Mouse (Mus musculus) embryonic facial prominence, embryonic 10.5 days (tissue): ENCODE results near the gene L3mbtl2. TPM values are rescaled to one million over a fixed set of nuclear protein-coding genes. Genes with fewer than 3 reads are reported as not detected.
A peak's percentile ranks its signal among the peaks of the same experiment; 100 is the strongest.
"Not testable (repeated sequence)": the region's sequence is repeated elsewhere in the genome, so short reads cannot be mapped to it uniquely, and the experiment has no call there.

ENCODE experiments used
- DNase-seq: peaks from one replicate; pipeline ENCODE4 v3.0.0-alpha.2; 2017; ENCODE audit warnings: low spot score
- H3K27ac ChIP-seq: fragments of 300-500 bp; sonication (generic); replicated peaks from 2 replicates; pipeline ENCODE4 v1.5.1; 2016; ENCODE audit warnings: mild to moderate bottlenecking
- H3K27me3 ChIP-seq: fragments of 300-500 bp; sonication (generic); replicated peaks from 2 replicates; pipeline ENCODE4 v1.6.1; 2016; ENCODE audit warnings: low read depth, mild to moderate bottlenecking; ENCODE audit not compliant: poor library complexity, severe bottlenecking
- H3K36me3 ChIP-seq: fragments of 300-500 bp; sonication (generic); replicated peaks from 2 replicates; pipeline ENCODE4 v1.6.1; 2016; ENCODE audit warnings: mild to moderate bottlenecking, moderate library complexity
- H3K4me1 ChIP-seq: fragments of 300-500 bp; sonication (generic); 2 replicates; pipeline ENCODE4 v1.6.1; 2016
- H3K4me3 ChIP-seq: fragments of 300-500 bp; sonication (generic); 2 replicates; pipeline ENCODE4 v1.5.1; 2016; ENCODE audit warnings: mild to moderate bottlenecking, moderate library complexity
- H3K9me3 ChIP-seq: fragments of 300-500 bp; sonication (generic); 2 replicates; pipeline ENCODE4 v1.6.1; 2016; ENCODE audit warnings: mild to moderate bottlenecking
- WGBS: fragments of 180-500 bp; shearing (Covaris S2); methylation state at CpG from one replicate; pipeline ENCODE4 v1.1.7; 2016; 5-methylcytosine and 5-hydroxymethylcytosine counted together
- polyA plus RNA-seq: library from polyadenylated mRNA; unstranded; fragments of >200 nt; fragmentation: Nextera tagmentation; extraction: Ambion mirVana; gene quantifications from 2 replicates; pipeline ENCODE4 v1.2.1, GENCODE M21; 2016

The L3mbtl2 gene
- polyA plus RNA-seq, 1 experiment from 2014 or later = 35.3 TPM

GRCm38 (mm10) chr15:81694891-81695290 lies 31.2 kb downstream of the L3mbtl2 start:
- Histone ChIP-seq H3K36me3 (no peaks in the 10 kb centered on the region), H3K4me1 (peaks cover 27% of the 10 kb centered on the region), H3K27me3 (peaks cover 62% of the 10 kb centered on the region), H3K9me3 (no peaks in the 10 kb centered on the region), H3K27ac (peak overlapping the region; percentile 83), H3K4me3 (peak overlapping the region; percentile 76)
- DNase-seq = no peak
- WGBS = 27% methylated on average over 19 of the region's 19 CpGs

DNA sequence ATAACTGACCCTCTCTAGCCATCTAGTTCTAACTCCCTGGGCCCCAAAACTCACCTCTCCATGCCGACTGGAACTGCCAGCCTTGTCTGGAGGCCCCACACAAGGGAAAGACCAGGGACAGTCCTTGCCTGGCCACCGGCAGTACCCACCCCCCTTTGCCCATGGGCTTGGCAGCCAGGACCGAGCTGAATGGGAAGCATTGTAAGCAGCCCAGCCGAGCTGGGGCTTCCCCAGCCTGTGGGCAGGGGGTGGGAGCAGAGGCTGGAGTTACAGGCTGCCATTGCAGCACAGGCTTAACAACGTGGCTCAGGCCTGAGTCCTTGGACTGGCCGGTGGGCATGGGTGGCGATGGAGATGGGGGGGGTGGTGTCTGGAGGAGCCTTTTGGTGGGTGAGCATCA lies 33.5 kb downstream of the L3mbtl2 start, which contains the start of gene Chadl:
Gene Chadl (minus strand): TSS at position 113 of the 400 bp plus-strand sequence.
- H3K36me3 ChIP-seq = peaks cover 5% of the 10 kb centered on the region
- H3K27ac ChIP-seq = no peak within 1 kb of the TSS
- no peaks in the 10 kb centered on the region for H3K9me3 ChIP-seq
- H3K27me3 ChIP-seq = peaks cover 53% of the 10 kb centered on the region
- WGBS = 53% methylated on average over 7 of the region's 7 CpGs
- H3K4me1 ChIP-seq = peaks cover 27% of the 10 kb centered on the region
- no peak for DNase-seq
- 0 out of 2 replicates have a peak within 1 kb of the TSS, but pooled peaks have one; percentile 17 for H3K4me3 ChIP-seq

DNA sequence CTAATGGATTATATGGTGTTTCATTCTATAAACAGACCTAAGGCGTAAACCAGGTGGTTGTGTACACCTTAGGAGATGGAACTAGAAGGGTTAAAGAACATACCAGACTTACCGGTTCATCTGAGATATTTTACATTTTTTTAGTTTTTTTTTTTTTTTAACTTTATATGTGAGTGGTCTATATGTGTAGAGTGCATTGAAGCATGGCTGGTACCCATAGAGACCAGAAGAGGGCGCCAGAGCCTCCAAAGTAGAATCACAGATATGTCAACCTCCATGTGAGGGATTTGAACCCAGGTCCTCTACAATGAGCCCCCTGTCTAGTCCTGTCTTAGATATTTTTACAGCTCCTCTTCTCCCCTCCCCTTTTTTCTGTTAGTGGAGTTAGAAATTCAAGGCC lies 34.2 kb downstream of the L3mbtl2 start:
- H3K9me3 ChIP-seq = no peaks in the 10 kb centered on the region
- H3K27me3 ChIP-seq = peaks cover 46% of the 10 kb centered on the region
- WGBS = 52% methylated on average over 3 of the region's 3 CpGs
- peaks cover 11% of the 10 kb centered on the region for H3K36me3 ChIP-seq
- H3K27ac ChIP-seq = no peak overlapping the region
- H3K4me1 ChIP-seq = peaks cover 27% of the 10 kb centered on the region
- no peak for DNase-seq
- H3K4me3 ChIP-seq = no peak overlapping the region

DNA sequence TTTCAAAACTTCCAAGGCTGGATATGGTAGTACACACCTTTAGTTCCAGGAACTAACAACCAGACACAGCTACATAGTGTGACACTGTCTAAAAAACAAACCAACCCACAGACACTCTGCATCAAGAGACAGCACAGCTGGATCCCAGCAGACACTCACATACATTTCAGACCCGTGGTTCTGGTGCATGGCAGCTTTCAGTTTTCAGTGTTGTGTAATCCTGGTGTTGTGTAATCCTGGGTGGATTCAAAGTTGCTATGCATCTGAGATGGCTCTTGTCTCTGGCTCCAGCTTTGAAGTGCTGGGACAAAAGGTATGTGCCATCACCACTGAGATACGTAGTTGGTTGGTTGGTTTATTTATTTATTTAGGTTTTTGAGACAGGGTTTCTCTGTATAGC lies 34.8 kb downstream of the L3mbtl2 start:
- DNase-seq = no peak
- no peaks in the 10 kb centered on the region for H3K9me3 ChIP-seq
- H3K4me1 ChIP-seq = peaks cover 23% of the 10 kb centered on the region
- H3K4me3 ChIP-seq = no peak overlapping the region
- no peak overlapping the region for H3K27ac ChIP-seq
- peaks cover 18% of the 10 kb centered on the region for H3K36me3 ChIP-seq
- 70% methylated on average over 2 of the region's 2 CpGs for WGBS
- H3K27me3 ChIP-seq = peaks cover 39% of the 10 kb centered on the region

DNA sequence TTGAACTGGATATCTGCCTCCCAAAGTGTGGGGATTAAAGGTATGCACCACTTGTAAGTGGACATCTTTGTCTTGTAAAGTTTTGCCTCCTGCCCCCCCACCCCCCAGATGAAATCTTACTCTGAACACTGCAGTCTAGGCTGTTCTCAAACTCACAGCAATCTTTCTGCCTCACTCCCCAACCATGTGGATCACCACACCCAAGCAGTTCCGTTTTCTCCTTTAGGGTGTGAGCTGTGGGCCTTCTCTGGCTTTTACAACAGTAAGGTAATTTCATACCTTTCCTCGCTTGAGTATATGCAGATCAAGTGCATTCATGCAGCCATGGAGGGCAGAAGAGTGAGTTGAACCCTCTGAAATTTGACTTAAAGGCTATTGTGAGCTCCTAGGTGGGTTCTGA lies 36.5 kb downstream of the L3mbtl2 start:
- H3K27ac ChIP-seq = no peak overlapping the region

GRCm38 (mm10) chr15:81700601-81701000 lies 36.9 kb downstream of the L3mbtl2 start:
- H3K9me3 ChIP-seq = no peaks in the 10 kb centered on the region
- 78% methylated on average over 8 of the region's 8 CpGs for WGBS

More for the DNA sequence above, 36.5 kb downstream of the L3mbtl2 start:
- Histone ChIP-seq H3K4me1 (peaks cover 7% of the 10 kb centered on the region; the same call in 1 of the 2 replicates), H3K4me3 (no peak overlapping the region), H3K9me3 (no peaks in the 10 kb centered on the region), H3K36me3 (peaks cover 34% of the 10 kb centered on the region), H3K27me3 (peaks cover 23% of the 10 kb centered on the region)
- 77% methylated on average over 2 of the region's 2 CpGs for WGBS
- no peak for DNase-seq

GRCm38 (mm10) chr15:81701350-81701749 lies 37.7 kb downstream of the L3mbtl2 start:
- peaks cover 11% of the 10 kb centered on the region for H3K27me3 ChIP-seq
- 79% methylated on average over 4 of the region's 4 CpGs for whole genome bisulfite sequencing
- not testable (repeated sequence) for H3K27ac ChIP-seq, DNase-seq, H3K4me1 ChIP-seq, H3K4me3 ChIP-seq, H3K9me3 ChIP-seq
- peaks cover 46% of the 10 kb centered on the region for H3K36me3 ChIP-seq

More at GRCm38 (mm10) chr15:81700601-81701000, 36.9 kb downstream of the L3mbtl2 start:
- Histone ChIP-seq H3K4me1 (peaks cover 7% of the 10 kb centered on the region; the same call in 1 of the 2 replicates), H3K4me3 (no peak overlapping the region), H3K27ac (no peak overlapping the region), H3K27me3 (peaks cover 19% of the 10 kb centered on the region), H3K36me3 (peaks cover 39% of the 10 kb centered on the region)
- DNase-seq = no peak

DNA sequence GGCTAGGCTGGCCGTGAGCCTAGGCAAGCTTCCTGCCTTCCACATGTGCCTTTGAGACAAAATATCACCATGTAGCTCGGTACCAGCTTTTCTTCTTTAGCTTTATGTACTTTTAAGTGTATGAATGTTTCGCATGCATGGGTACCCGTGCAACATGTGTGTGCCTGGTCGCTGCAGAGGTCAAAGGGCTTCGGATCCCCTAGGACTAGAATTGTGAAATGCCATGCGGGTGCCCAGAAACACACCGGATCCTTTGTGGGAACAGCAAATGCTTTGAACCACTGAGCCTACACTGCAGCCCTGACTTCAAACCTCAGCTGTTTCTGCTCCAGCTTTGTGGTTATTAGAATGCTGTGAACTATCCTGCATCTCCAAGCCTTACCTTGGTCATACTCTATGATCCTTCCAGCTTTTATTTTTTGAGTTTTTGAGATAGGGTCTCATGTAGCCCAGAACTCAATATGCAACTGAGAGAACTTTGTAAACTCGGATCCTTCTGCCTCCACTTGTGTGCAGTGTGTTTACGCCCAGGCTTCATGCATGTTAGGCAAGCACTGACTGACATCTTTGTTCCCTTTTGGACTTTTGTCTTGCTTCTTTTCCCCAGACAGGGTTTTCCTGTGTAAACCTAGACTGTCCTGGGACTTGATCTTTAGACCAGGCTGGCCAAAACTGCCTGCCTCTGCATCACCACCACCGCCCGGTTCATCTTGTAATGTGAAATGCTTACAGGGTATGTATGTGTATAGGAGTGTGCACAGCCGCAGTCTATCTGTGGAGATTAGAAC lies 38.8 kb downstream of the L3mbtl2 start:
- Histone ChIP-seq H3K27me3 (no peaks in the 10 kb centered on the region), H3K9me3 (no peaks in the 10 kb centered on the region), H3K4me3 (no peak overlapping the region), H3K27ac (no peak overlapping the region), H3K4me1 (no peaks in the 10 kb centered on the region), H3K36me3 (peaks cover 58% of the 10 kb centered on the region)
- no peak for DNase-seq
- 88% methylated on average over 13 of the region's 13 CpGs for WGBS

- 93% methylated on average over 3 of the region's 3 CpGs for WGBS
- no peak for DNase-seq
- H3K27ac ChIP-seq = no peak overlapping the region
- H3K4me3 ChIP-seq = no peak overlapping the region
- H3K4me1 ChIP-seq = no peaks in the 10 kb centered on the region
- no peaks in the 10 kb centered on the region for H3K27me3 ChIP-seq
- no peaks in the 10 kb centered on the region for H3K9me3 ChIP-seq
- peaks cover 64% of the 10 kb centered on the region for H3K36me3 ChIP-seq
These were observed 39.4 kb downstream of the L3mbtl2 start for GRCm38 (mm10) chr15:81703094-81703489.

DNA sequence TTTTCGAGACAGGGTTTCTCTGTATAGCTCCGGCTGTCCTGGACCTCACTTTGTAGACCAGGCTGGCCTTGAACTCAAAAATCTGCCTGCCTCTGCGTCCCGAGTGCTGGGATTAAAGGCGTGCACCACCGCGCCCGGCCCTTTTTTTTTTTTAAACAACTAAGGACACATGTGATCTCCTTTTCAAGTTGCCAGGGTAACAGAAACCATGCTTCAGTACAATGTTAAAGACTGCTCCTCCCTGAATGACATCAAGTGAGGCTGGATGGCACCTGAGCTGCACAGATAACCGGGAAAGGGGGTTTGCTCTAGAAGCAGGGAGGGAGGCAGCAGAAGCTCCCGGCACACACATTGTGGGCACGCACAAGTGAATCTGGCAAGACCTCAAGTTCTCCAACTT lies 45.3 kb downstream of the L3mbtl2 start:
- Histone ChIP-seq H3K4me3 (no peak overlapping the region), H3K36me3 (peaks cover 100% of the 10 kb centered on the region), H3K27me3 (no peaks in the 10 kb centered on the region), H3K27ac (no peak overlapping the region), H3K4me1 (no peaks in the 10 kb centered on the region), H3K9me3 (no peaks in the 10 kb centered on the region)
- 92% methylated on average over 11 of the region's 11 CpGs for WGBS
- DNase-seq = no peak

GRCm38 (mm10) chr15:81709686-81710085 lies 46.0 kb downstream of the L3mbtl2 start:
- no peaks in the 10 kb centered on the region for H3K27me3 ChIP-seq
- H3K36me3 ChIP-seq = peaks cover 96% of the 10 kb centered on the region
- no peak for DNase-seq
- no peak overlapping the region for H3K27ac ChIP-seq
- no peaks in the 10 kb centered on the region for H3K4me1 ChIP-seq
- WGBS = 97% methylated on average over 1 of the region's 1 CpGs
- H3K4me3 ChIP-seq = no peak overlapping the region
- no peaks in the 10 kb centered on the region for H3K9me3 ChIP-seq

GRCm38 (mm10) chr15:81710801-81711200 lies 47.1 kb downstream of the L3mbtl2 start:
- no peaks in the 10 kb centered on the region for H3K4me1 ChIP-seq
- no peaks in the 10 kb centered on the region for H3K9me3 ChIP-seq
- H3K4me3 ChIP-seq = no peak overlapping the region
- no peak for DNase-seq
- H3K27ac ChIP-seq = no peak overlapping the region
- peaks cover 95% of the 10 kb centered on the region for H3K36me3 ChIP-seq
- no peaks in the 10 kb centered on the region for H3K27me3 ChIP-seq
- WGBS = 80% methylated on average over 4 of the region's 4 CpGs

DNA sequence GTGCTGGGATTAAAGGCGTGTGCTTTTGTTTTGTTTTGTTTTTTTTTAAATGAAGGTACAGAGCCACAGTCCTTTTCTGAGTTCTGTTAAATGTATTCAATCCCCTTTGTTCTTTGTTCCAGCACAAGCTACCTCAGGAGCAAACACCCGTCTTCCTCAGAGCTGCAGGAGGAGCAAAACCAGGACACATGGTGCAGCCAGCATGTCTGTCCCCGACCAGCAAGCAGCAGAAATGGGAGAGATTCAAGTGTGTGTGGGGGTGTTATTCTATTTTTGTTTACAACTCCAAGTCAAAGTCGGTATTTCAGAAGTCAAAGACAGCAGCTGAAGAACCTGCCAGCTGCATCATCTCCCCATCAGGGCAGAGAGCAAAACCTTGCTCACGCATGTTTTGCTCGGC lies 50.1 kb downstream of the L3mbtl2 start:
- no peak overlapping the region for H3K4me3 ChIP-seq
- no peak for DNase-seq
- H3K27me3 ChIP-seq = no peaks in the 10 kb centered on the region
- no peak overlapping the region for H3K27ac ChIP-seq
- H3K4me1 ChIP-seq = no peaks in the 10 kb centered on the region
- 85% methylated on average over 6 of the region's 6 CpGs for WGBS
- H3K36me3 ChIP-seq = peaks cover 95% of the 10 kb centered on the region
- no peaks in the 10 kb centered on the region for H3K9me3 ChIP-seq
